Mouse (Mus musculus) macrophage (primary cell): ENCODE data around the gene Cnot2. TPM values are rescaled to one million over a fixed set of nuclear protein-coding genes. Genes with fewer than 3 reads are reported as not detected.
"Not testable (repeated sequence)": the region's sequence is repeated elsewhere in the genome, so short reads cannot be mapped to it uniquely, and the experiment has no call there.

Experiments used
- H3K27ac ChIP-seq: fragments of 350-480 bp; formaldehyde crosslinking; 2 replicates; pipeline ENCODE4 v1.9.0; 2021
- H3K36me3 ChIP-seq: fragments of 350-480 bp; formaldehyde crosslinking; 2 replicates; pipeline ENCODE4 v1.9.0; 2021; ENCODE audit errors: inconsistent target
- H3K4me3 ChIP-seq: fragments of 350-480 bp; formaldehyde crosslinking; 2 replicates; pipeline ENCODE4 v1.9.0; 2021; ENCODE audit errors: inconsistent target
- H3K79me2 ChIP-seq: fragments of 350-480 bp; formaldehyde crosslinking; 2 replicates; pipeline ENCODE4 v1.9.0; 2021; ENCODE audit errors: inconsistent target
- WGBS: methylation state at CpG from one replicate; pipeline ENCODE4 v1.1.7; 2026; ENCODE audit warnings: inconsistent platforms; ENCODE audit not compliant: missing documents; 5-methylcytosine and 5-hydroxymethylcytosine counted together
- polyA plus RNA-seq: library from polyadenylated mRNA; stranded (reverse); fragments of 250-400 nt; gene quantifications from 3 replicates; pipeline ENCODE4 v1.2.4, GENCODE M21; 2018; ENCODE audit warnings: inconsistent platforms

Cnot2 gene
- polyA plus RNA-seq, 1 experiment from 2014 or later, result 51.4 TPM

DNA sequence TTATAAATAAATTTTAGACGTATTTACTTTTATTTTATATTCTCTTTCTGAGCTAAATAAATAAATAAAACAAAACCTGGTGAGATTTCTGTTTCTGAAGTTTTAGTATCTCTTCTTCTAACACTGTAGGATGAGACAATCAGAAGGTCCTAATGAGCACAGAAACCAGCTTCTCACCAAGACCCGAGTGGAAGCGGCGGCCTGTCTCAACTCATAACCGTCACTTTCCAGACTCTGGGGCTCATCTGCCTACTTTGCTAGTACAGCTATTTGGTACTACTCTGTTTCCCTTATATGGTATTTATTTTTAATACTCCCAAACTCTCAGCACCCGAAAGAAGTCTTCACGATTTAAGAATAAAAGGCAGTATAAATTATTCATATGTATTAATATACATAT, 10.8 kb downstream of the Cnot2 start:
- Histone ChIP-seq H3K36me3 (no peaks in the 10 kb centered on the region), H3K79me2 (peaks cover 100% of the 10 kb centered on the region), H3K27ac (no peak overlapping the region), H3K4me3 (no peak overlapping the region)
- 82% methylated on average over 7 of the region's 7 CpGs for WGBS

DNA sequence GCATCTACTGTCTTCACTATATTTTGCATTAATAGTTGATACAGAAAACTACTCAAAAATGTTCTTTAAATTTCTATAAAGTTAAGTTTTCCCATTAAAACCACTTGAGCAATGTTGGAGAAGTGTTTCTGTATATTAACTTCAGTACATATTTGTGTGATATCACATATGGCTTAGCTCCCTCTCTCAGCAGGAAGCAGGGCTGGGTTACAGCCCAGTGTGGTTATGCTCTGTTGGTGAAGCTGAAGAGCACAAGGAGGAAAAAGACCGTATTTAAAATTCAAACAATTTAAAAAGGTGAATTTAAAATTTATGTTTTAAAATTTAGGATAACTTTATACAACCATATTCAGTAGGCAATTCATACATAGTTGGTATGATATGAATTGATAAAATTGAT, 12.8 kb downstream of the Cnot2 start:
- Histone ChIP-seq H3K27ac (no peak overlapping the region), H3K36me3 (no peaks in the 10 kb centered on the region), H3K79me2 (peaks cover 100% of the 10 kb centered on the region), H3K4me3 (no peak overlapping the region)
- WGBS, result 29% methylated on average over 1 of the region's 1 CpGs

DNA sequence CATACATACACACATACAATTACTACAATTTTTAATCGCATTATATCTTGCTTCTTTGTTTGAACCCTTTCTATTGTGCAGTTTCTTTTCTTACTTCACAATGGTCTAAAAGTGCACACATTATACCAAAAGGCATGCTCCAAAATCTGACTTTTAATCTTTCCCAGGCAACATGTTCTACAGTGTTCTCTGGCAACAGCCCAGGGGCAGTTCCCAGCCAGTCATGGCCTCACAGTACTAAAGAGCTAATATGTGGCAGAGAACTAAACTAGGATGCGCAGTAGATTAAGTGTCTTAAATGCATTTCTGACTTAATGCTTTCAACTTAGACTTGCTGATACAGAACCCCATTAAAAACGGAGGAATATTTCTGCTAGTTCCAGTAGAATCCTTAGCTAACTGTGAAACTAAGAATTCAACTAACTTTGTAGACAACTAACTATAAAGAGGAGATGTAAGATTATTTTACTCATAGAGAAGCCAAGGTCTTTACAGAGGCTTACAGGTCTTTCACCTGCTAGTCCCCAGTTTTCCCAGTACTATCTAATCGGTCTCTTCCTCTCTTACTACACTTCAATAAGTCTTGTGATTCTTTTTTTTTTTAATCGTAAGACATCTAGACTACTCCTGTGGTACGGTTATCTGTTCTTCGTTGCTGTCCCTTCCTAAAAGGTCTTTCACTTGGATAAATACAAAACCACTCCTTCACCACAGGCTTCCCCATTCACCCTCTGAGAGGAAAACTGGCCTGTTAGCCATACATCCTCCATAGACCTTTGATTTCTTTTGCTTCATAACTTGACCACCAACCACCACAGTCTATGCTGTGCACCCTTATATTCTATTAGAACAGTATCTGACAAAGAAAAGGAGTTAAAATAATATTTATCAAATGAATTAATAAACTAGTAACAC, 13.6 kb downstream of the Cnot2 start:
- H3K4me3 ChIP-seq, result no peak overlapping the region
- H3K36me3 ChIP-seq, result no peaks in the 10 kb centered on the region
- no peak overlapping the region for H3K27ac ChIP-seq
- 53% methylated on average over 7 of the region's 7 CpGs for WGBS
- peaks cover 100% of the 10 kb centered on the region for H3K79me2 ChIP-seq

DNA sequence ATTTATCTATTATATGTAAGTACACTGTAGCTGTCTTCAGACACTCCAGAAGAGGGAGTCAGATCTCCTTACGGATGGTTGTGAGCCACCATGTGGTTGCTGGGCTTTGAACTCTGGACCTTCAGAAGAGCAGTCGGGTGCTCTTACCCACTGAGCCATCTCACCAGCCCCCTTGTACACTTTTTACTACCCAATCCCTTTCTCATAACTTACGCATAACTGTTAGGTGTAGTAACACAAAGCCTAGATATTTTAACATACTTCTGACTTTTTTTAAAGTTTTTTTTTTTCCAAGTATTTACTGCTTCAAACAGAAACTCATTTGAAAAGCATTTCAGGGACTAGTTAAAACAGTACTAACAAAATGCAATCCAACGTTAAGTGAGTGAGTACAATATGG, 14.8 kb downstream of the Cnot2 start:
- H3K27ac ChIP-seq, H3K4me3 ChIP-seq, H3K36me3 ChIP-seq: not testable (repeated sequence)
- H3K79me2 ChIP-seq, result peaks cover 100% of the 10 kb centered on the region
- 90% methylated on average over 4 of the region's 4 CpGs for WGBS

DNA sequence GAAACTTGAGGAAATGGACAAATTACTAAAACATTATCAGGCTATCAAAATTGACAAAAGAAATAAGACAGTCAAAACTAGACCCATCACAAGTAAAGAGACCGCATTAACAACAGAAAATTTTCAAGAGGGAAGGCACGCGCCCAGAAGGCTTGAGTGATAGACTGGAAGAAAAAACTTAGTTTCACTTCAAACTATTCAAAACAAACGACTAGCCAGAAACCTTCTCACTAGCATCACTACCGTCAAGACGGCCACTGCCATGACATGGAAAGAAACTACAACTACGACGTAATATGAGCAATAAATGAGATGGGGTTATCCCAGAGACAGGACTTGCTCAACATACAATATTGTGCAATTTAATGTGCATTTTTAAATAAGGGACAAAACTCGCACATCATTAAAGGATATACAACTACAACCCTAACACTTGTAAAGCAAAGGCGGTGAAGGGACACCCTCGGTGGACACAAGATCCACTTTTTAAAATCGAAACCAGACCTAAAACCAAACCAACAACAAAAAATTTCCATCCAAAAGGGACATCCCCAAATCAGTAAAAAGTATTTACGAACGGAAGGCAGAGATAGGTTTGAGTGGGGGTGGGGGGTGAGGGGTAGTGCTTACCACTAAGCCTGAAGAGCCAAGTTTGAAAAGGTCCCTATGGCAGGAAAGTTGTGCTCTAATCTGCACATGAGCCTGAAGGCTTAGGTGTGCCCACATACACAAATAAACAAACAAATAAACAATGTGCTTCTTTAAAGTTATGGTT, 16.3 kb downstream of the Cnot2 start:
- WGBS, result 77% methylated on average over 14 of the region's 14 CpGs
- Histone ChIP-seq H3K36me3 (no peaks in the 10 kb centered on the region), H3K79me2 (peaks cover 100% of the 10 kb centered on the region), H3K27ac (no peak overlapping the region), H3K4me3 (no peak overlapping the region)

DNA sequence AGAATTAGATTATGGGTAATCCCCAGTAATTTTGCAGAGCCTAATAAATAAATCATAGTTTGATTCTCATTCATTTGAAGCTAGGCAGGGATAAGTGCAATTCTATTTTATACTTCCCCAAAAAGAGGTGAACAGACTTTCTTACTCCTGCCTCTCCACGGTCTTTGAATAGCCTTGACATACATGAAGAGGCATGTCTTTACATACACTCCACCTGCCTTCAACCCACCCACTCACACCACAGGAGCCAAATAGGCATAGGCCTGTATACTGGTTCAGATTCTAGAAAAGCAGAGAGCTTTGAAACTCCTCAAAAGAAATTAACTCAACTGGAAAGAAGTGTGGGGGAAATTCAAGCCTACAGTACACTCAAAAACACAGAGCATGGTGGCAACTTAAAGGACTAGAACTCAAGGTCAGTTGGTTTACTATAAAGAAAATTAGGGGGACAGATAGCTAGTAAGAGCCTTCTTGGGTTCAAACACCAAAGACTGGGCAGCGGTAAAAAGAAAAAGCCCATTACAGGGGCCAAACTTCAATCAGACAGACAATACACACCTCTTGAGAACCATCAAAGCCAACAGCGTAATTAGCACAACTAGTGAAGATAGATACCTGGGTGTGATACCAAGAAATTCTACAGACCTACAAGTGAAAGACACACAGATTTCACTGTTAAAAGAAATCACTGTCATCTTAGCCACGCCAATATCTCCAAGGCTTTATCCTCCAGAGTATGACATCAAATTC, 18.4 kb downstream of the Cnot2 start:
- H3K27ac ChIP-seq, result no peak overlapping the region

DNA sequence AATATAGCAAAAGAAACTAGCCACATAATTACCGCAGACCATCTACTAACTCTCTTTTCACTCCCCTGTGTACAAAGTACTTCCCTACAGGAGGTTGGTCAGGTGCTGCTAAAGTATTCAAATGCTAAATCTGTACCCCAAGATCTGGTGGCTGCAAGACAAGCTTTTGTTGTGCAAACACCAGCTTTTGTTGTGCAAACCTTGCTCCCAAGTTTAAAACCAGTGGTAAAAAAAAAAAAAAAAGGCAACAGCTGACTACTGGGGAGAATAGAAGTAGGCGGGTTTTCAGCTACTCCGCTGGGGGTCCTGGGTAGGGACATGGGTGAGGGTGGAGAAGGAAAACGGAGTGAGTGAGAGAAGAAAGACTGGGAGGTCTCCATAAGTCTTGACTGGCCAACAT, 19.1 kb downstream of the Cnot2 start:
- 53% methylated on average over 4 of the region's 4 CpGs for WGBS
- Histone ChIP-seq H3K79me2 (peaks cover 99% of the 10 kb centered on the region), H3K4me3 (no peak overlapping the region), H3K36me3 (no peaks in the 10 kb centered on the region), H3K27ac (no peak overlapping the region)

More for the DNA sequence above, 18.4 kb downstream of the Cnot2 start:
- Histone ChIP-seq H3K4me3 (no peak overlapping the region), H3K79me2 (peaks cover 99% of the 10 kb centered on the region), H3K36me3 (no peaks in the 10 kb centered on the region)
- 80% methylated on average over 4 of the region's 4 CpGs for WGBS

DNA sequence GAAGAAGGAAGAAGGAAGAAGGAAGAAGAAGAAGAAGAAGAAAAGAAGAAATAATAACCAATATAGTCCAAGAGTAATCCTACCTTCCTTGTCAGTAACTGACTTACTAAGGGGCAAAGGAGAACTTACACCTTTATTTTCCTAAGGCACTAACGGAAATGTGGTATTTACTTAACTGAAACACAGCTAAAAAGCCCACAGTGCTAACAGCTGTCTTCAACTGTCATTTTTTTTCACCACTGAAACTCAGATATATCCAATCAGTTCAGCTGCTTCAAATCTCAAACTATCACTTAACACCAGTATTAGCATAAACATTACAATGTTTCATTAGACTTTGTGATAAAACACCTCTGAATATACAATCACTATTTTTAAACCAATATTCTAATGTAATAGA, 22.1 kb downstream of the Cnot2 start:
- Histone ChIP-seq H3K79me2 (peaks cover 99% of the 10 kb centered on the region), H3K36me3 (no peaks in the 10 kb centered on the region), H3K27ac (no peak overlapping the region), H3K4me3 (no peak overlapping the region)
- WGBS, result 44% methylated on average over 1 of the region's 1 CpGs

DNA sequence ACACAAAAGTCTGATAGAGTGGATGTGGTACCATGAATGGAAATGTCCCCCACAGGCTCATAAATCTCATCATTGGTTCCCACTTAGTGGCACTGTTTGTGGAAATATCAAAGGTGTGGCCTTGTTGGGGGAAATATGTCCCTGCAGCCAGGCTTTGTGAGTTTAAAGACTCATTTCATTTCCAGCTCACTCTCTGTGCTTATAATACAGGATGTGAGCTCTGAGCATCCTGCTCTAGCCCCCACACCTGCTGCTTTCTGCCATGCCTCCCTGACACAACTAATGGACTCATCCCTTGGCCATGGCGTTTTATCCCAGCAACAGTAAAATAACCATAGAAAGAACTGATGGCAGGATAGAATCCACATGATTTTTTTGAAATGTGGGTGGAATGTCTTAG, 24.1 kb downstream of the Cnot2 start:
- WGBS, result 94% methylated on average over 1 of the region's 1 CpGs
- H3K79me2 ChIP-seq, result peaks cover 99% of the 10 kb centered on the region
- H3K27ac ChIP-seq, result no peak overlapping the region
- no peak overlapping the region for H3K4me3 ChIP-seq
- H3K36me3 ChIP-seq, result no peaks in the 10 kb centered on the region

DNA sequence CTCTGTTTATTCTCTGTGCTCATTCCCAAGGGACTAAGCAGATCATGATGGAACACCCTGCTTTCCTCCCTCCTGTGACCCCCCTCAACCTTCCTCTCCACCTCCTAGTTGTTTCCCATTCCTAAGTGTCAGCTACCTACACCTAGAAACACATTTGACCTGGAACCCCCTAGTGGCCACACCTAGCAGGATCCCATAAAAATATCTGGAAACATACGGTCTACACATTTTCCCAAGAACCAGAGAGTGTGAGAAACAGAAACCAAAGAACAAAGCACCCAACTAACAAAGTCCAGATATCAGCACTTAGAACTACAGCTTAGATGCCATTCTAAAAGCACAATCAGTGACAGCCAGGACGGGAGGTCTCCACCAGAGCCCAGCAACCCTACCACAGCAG, 26.9 kb downstream of the Cnot2 start:
- peaks cover 99% of the 10 kb centered on the region for H3K79me2 ChIP-seq
- WGBS, result 94% methylated on average over 2 of the region's 2 CpGs
- no peak overlapping the region for H3K4me3 ChIP-seq
- no peak overlapping the region for H3K27ac ChIP-seq
- H3K36me3 ChIP-seq, result no peaks in the 10 kb centered on the region

DNA sequence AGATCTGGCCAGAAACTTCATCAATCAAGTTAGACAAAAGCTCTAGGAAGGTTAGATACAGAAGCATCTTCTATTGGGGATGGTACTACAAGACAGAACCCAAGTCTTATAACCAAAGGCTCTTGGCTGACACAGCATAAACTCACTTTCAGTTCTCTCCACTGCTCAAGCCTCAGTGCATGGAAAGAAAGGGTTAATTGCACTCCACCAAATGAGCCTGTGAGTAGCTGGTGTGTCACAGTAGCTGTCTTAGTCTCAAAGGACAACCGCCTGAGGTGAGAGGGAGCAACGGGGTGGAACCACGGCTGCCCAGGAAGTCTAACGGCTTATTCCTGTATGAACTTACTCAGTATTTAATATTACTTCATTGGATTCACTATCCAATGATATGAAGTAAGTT, 33.4 kb downstream of the Cnot2 start:
- no peak overlapping the region for H3K27ac ChIP-seq

DNA sequence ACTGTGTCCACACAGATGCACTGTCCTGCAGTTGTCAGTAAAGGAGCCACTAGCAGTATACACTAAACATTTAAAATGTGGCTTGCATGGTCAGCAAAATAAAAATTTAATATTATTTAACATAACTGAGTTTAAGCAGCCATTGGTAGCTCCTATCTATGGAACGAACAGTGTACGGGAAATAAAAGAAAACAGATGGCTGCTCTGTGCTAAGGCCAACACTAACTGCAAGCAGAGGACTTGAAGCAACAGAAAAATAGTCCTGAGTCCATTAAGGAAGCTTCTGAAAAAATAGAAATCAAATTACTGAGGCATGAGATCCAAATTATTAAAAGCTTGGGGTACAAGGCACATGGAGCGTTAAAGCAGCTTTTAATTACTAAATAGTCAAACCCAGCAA, 35.1 kb downstream of the Cnot2 start:
- no peak overlapping the region for H3K4me3 ChIP-seq
- H3K79me2 ChIP-seq, result peaks cover 100% of the 10 kb centered on the region
- no peaks in the 10 kb centered on the region for H3K36me3 ChIP-seq
- no peak overlapping the region for H3K27ac ChIP-seq
- WGBS, result 98% methylated on average over 3 of the region's 3 CpGs

More for the DNA sequence above, 33.4 kb downstream of the Cnot2 start:
- no peak overlapping the region for H3K4me3 ChIP-seq
- no peaks in the 10 kb centered on the region for H3K36me3 ChIP-seq
- peaks cover 100% of the 10 kb centered on the region for H3K79me2 ChIP-seq
- WGBS, result 61% methylated on average over 4 of the region's 4 CpGs

DNA sequence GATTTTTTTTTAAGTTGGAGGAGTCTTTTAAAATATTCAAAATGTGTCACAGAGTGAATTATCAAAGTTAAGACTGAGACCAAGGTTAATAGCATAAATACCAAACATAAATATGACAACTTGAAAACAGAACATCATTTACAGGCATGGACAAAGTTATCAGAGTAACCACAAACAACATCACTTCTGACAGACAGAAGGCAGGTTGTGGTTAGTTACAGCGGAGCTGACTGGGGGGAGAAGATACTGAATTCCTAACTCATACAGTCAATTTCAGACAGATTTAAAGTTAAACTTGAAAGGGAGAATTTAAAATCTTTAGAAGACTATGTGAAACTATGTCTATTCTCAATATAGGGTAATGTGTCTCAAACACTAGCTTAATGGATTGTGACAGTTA, 38.2 kb downstream of the Cnot2 start:
- Histone ChIP-seq H3K36me3 (no peaks in the 10 kb centered on the region), H3K79me2 (peaks cover 100% of the 10 kb centered on the region), H3K4me3 (no peak overlapping the region), H3K27ac (no peak overlapping the region)
- WGBS, result no CpG with 5 or more reads among the region's 1 CpGs

DNA sequence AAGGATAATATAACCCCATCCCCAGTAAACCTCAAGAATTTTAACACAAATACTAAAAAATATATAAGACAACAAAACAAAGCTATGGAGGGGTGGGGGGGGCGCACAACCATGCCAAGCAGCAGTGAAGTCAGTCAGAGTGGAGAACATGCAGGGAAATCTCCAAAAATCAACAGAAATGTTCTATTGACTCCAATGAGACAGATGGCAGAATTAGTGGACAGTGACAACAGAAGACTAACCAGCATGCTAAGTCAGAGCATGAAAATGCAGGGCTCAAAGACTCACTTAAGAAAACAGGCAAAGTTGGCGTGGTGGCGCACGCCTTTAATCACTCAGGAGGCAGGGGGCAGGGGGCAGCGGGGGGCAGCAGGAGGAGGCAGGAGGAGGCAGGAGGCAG, 40.6 kb downstream of the Cnot2 start:
- H3K36me3 ChIP-seq, result 0 out of 2 replicates have a peak, but pooled peaks cover 3% of the 10 kb centered on the region
- peaks cover 100% of the 10 kb centered on the region for H3K79me2 ChIP-seq
- no peak overlapping the region for H3K27ac ChIP-seq
- no peak overlapping the region for H3K4me3 ChIP-seq
- 95% methylated on average over 5 of the region's 5 CpGs for WGBS
